Mouse (Mus musculus): ENCODE data around the gene 2810004N23Rik. TPM values are rescaled to one million over a fixed set of nuclear protein-coding genes. Genes with fewer than 3 reads are reported as not detected.

The 2810004N23Rik gene
- 10 to 100 TPM; 31.6 to 32.2 TPM for polyA plus RNA-seq (2017; shearing (Covaris generic))

DNA sequence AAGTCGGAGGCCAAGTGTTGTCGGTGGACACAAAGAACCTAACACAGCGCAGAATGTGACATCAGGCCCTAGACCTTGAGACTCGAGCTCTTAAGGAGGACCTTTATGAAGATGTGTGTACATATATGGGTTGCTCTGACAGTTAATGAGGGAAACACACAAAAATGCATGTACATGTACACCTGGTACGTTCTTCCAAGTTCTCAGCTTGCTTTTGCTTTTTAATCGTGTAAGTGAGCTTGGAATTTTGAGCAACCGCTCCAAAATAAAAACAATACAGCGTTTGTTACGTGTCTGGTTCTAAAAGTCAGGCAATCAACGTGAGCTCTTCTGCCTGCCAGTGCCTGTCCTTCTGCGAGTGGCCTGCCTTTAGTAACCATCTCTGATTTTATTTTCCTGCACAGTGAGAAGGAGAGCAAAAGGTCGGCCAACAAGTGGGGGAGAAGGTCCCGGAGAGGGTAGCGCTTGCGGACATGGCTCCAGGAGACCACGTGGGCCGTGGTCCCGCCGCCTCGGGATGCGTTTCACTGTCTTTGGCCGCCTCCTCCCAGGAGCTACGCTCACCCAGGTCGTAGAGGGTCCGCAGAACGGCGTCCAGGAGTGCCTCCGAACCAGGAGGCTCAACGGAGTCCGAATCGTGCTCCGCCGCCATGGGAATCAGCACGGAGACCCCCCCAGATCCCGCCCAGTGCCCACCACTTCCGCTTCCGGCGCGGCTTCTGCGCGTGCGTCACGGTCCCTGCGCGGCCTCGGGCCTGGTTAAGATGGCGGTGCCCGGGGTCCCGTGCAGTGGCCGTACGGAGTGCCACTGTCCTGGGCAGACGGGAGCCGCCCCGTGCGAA lies at the start of gene 2810004N23Rik, which contains the start of gene Gnpat:
Gene 2810004N23Rik, minus strand, starts transcription at position 800 of the 842 bp plus-strand sequence.
Gene Gnpat, plus strand, starts transcription at position 713 of the 842 bp plus-strand sequence.

GRCm38 (mm10) chr8:124897386-124898250 lies 34.7 kb upstream of the 2810004N23Rik start, which contains the start of the genes Exoc8 and Sprtn:
Gene Exoc8, minus strand, starts transcription at chr8:124897705.
Gene Sprtn, plus strand, starts transcription at chr8:124897886.

GRCm38 (mm10) chr8:124792708-124793107 lies 70.2 kb downstream of the 2810004N23Rik start, which contains the start of gene Trim67:
Gene Trim67, plus strand, starts transcription at chr8:124793092.

Other genes starting within 250 kb of the 2810004N23Rik start
- 1 to 10 TPM; 6.4 to 7.0 TPM for gene 2310022B05Rik, start 199.8 kb downstream of the 2810004N23Rik start, polyA plus RNA-seq (2017; shearing (Covaris generic))
- 100 to 1,000 TPM in 1 of 2 experiments, 10 to 100 TPM in 1; 77.3 to 107 TPM for gene Ttc13, start 141.1 kb downstream of the 2810004N23Rik start, polyA plus RNA-seq (2017; shearing (Covaris generic))
- gene Arv1, start 141.0 kb downstream of the 2810004N23Rik start, polyA plus RNA-seq (2017; shearing (Covaris generic)) = 10 to 100 TPM; 17.1 to 26.0 TPM
- gene Fam89a, start 111.3 kb downstream of the 2810004N23Rik start, polyA plus RNA-seq (2017; shearing (Covaris generic)) = 10 to 100 TPM; 10.8 to 15.3 TPM
- 1 to 10 TPM in 1 of 2 experiments, under 1 TPM in 1; 0.31 to 1.0 TPM for gene Trim67, start 70.0 kb downstream of the 2810004N23Rik start, polyA plus RNA-seq (2017; shearing (Covaris generic))
- gene Gnpat, start 87 bp downstream of the 2810004N23Rik start, polyA plus RNA-seq (2017; shearing (Covaris generic)) = 100 to 1,000 TPM in 1 of 2 experiments, 10 to 100 TPM in 1; 78.3 to 109 TPM
- 10 to 100 TPM; 14.9 to 23.0 TPM for gene Exoc8, start 34.6 kb upstream of the 2810004N23Rik start, polyA plus RNA-seq (2017; shearing (Covaris generic))
- 1 to 10 TPM; 3.9 to 5.0 TPM for gene Sprtn, start 34.8 kb upstream of the 2810004N23Rik start, polyA plus RNA-seq (2017; shearing (Covaris generic))
- 10 to 100 TPM; 47.9 to 70.3 TPM for gene Egln1, start 86.2 kb upstream of the 2810004N23Rik start, polyA plus RNA-seq (2017; shearing (Covaris generic))
- 100 to 1,000 TPM; 121 to 150 TPM for gene Tsnax, start 149.9 kb upstream of the 2810004N23Rik start, polyA plus RNA-seq (2017; shearing (Covaris generic))
- 1 to 10 TPM; 2.1 to 4.5 TPM for gene Disc1, start 191.1 kb upstream of the 2810004N23Rik start, polyA plus RNA-seq (2017; shearing (Covaris generic))

Data from inflammation-experienced regulatory T-cells (primary cell).